Mouse (Mus musculus) forebrain, embryonic 15.5 days (tissue): ENCODE results near the gene Gm17617. TPM values are rescaled to one million over a fixed set of nuclear protein-coding genes. Genes with fewer than 3 reads are reported as not detected.
"Not testable (repeated sequence)": the region's sequence is repeated elsewhere in the genome, so short reads cannot be mapped to it uniquely, and the experiment has no call there.

Source experiments
- ATAC-seq: fragments of 200-750 bp; cut with Nextera tagmentation; replicated peaks from 2 replicates; pipeline ENCODE4 v1.8.0; 2017; ENCODE audit warnings: mild to moderate bottlenecking, moderate TSS enrichment, moderate library complexity
- H3K27ac ChIP-seq: fragments of 300-500 bp; sonication (generic); replicated peaks from 2 replicates; pipeline ENCODE4 v1.5.1; 2015; ENCODE audit warnings: mild to moderate bottlenecking, inconsistent platforms
- H3K27me3 ChIP-seq: fragments of 300-500 bp; sonication (generic); 2 replicates; pipeline ENCODE4 v1.6.1; 2015; ENCODE audit warnings: inconsistent platforms
- H3K36me3 ChIP-seq: fragments of 300-500 bp; sonication (generic); 2 replicates; pipeline ENCODE4 v1.6.1; 2015; ENCODE audit warnings: mild to moderate bottlenecking, inconsistent platforms
- H3K4me1 ChIP-seq: fragments of 300-500 bp; sonication (generic); 2 replicates; pipeline ENCODE4 v1.6.1; 2015; ENCODE audit warnings: inconsistent platforms
- H3K4me2 ChIP-seq: fragments of 300-500 bp; sonication (generic); replicated peaks from 2 replicates; pipeline ENCODE4 v1.6.1; 2015; ENCODE audit warnings: mild to moderate bottlenecking, inconsistent platforms
- H3K4me3 ChIP-seq: fragments of 300-500 bp; sonication (generic); 2 replicates; pipeline ENCODE4 v1.5.1; 2015; ENCODE audit warnings: mild to moderate bottlenecking, inconsistent platforms
- H3K9ac ChIP-seq: fragments of 300-500 bp; sonication (generic); replicated peaks from 2 replicates; pipeline ENCODE4 v1.6.1; 2015; ENCODE audit warnings: mild to moderate bottlenecking, inconsistent platforms
- H3K9me3 ChIP-seq: fragments of 300-500 bp; sonication (generic); 2 replicates; pipeline ENCODE4 v1.6.1; 2016; ENCODE audit warnings: inconsistent platforms
- WGBS: fragments of 180-500 bp; shearing (Covaris S2); methylation state at CpG from one replicate; pipeline ENCODE4 v1.1.7; 2015; ENCODE audit warnings: mixed read lengths; 5-methylcytosine and 5-hydroxymethylcytosine counted together
- polyA plus RNA-seq: library from polyadenylated mRNA; unstranded; fragments of >200 nt; fragmentation: Nextera tagmentation; extraction: Ambion mirVana; gene quantifications from 2 replicates; pipeline ENCODE4 v1.2.1, GENCODE M21; 2015

The Gm17617 gene
- polyA plus RNA-seq, 1 experiment from 2014 or later: not detected

DNA sequence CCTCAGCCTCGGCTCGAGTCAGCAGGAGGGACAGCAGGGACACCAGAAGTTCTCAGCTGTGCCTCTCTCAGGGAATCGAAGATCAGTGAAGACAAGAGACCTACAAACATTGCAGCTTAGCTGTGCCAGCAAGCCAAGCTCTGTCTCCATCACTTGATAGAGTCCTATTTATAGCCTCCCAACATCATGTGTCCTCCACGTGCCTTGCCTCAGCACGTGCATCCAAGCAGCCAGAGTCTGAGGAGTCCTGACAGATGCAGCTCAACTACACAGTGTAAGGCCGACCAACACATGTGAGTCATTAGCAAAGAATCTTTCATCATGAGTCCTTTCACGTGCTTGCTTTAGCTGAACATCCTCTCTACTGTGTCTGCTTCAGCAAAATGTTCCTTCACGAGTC, 25.7 kb downstream of the Gm17617 start:
- H3K9ac ChIP-seq: no peak overlapping the region
- no peaks in the 10 kb centered on the region for H3K9me3 ChIP-seq
- no peak overlapping the region for H3K27ac ChIP-seq
- H3K36me3 ChIP-seq: peaks cover 6% of the 10 kb centered on the region; the same call in 1 of the 2 replicates
- H3K27me3 ChIP-seq: no peaks in the 10 kb centered on the region
- 88% methylated on average over 8 of the region's 8 CpGs for WGBS
- ATAC-seq: no peak
- no peak overlapping the region for H3K4me3 ChIP-seq
- no peak overlapping the region for H3K4me2 ChIP-seq
- peaks cover 13% of the 10 kb centered on the region for H3K4me1 ChIP-seq

DNA sequence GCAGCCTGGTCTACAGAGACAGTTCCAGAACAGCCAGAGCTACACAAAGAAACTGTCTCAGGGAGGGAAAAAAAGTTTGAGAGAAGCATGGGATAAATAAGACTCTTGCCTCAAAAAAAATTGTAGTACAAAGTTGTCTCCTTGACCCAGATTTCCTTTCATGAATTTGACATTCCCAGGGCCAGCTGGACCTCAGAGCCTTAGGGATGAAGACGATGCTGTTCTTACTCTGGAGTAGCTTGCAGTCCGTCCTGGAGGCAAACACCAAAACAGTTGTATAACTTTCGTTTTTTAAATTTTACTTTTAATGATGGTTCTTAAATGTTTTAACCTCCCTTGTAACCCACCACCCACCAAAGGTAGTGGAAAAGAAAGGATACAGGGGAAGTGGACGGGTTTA, 26.2 kb downstream of the Gm17617 start:
- WGBS: 92% methylated on average over 4 of the region's 4 CpGs
- no peak for ATAC-seq
- no peak overlapping the region for H3K27ac ChIP-seq
- H3K9ac ChIP-seq: no peak overlapping the region
- H3K9me3 ChIP-seq: no peaks in the 10 kb centered on the region
- no peak overlapping the region for H3K4me3 ChIP-seq
- no peak overlapping the region for H3K4me2 ChIP-seq
- H3K36me3 ChIP-seq: peaks cover 6% of the 10 kb centered on the region; the same call in 1 of the 2 replicates
- no peaks in the 10 kb centered on the region for H3K27me3 ChIP-seq
- H3K4me1 ChIP-seq: peaks cover 13% of the 10 kb centered on the region

DNA sequence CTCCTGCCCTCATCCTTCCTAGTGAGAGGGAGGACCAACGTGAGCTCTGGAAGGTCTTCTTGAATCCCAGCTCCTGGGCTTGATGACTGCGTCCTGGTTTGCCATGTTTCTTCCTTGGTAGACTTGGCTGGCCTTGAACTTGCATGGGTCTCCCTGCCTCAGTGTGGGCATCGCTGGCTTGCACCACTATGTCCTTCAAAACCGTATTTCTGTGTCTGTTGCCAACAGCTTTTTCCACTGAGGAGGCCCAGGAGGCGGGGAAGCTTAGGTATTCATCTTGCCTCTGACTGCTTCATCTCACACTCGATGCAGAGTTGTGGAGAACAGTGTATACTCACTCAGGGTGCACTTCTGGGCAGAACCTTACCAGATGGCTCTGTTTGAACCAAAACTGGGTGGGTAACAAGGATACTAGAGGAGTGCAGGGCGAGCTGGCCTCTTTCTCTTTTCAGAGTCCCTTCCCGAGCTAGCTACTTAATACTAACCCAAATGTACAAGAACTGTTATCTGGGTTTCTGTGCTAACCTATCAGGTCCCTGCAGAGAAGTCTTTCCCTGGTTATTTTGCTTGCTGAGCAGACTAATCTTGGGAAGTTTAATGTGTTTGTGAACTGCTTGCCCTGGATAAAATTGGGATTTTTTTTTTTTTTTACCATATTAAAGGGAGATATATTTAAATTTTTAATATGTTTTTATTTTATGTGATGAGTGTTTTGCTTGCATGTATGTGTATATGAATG, 27.2 kb downstream of the Gm17617 start:
- no peak overlapping the region for H3K27ac ChIP-seq
- no peak for ATAC-seq
- peaks cover 6% of the 10 kb centered on the region; the same call in 1 of the 2 replicates for H3K36me3 ChIP-seq

DNA sequence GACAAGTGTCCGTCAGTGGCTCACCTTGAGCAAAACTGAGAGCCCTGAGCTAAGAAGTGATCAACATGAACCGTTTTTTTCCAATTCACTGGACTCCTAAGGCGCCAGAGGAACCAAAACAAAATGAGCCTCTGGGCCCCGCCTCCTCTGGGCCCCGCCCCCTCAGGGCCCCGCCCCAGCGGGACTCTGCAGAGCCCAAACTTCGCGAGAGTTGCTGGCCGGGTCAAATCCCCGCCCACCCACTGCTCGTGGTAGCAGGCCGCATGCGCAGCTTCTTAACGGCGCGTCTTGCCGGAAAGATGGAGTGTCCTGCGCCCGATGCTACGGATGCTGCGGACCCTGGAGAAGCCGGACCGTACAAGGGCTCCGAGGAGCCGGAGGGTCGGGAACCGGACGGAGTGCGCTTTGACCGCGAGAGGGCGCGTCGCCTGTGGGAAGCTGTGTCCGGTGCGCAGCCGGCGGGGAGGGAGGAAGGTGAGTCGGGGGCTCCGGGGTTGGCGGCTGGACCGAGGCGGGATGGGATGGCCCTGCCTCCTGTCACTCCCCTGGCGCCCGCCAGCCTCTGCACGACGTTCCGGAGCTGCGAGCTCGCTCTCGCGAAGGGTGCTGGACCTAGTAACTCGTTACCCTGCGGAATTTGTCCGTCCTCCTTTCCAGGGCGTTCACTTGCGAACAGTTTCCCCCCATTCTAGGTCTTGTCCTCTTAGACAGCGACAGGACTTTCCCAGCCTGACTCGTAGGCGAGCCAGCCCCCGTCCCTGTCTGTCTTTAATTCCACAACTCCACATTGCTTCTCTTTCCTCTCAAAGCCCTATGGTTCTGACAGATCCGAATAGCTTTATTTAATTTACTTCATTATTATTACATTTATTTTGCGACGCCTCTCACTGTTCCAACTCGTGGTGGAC, 28.0 kb downstream of the Gm17617 start, which contains the start of gene Zfp346:
Gene Zfp346 (plus strand): TSS at position 267 of the 908 bp plus-strand sequence.
- under 1% methylated on average over 65 of the region's 66 CpGs for WGBS
- Histone ChIP-seq H3K36me3 (peaks cover 6% of the 10 kb centered on the region; the same call in 1 of the 2 replicates), H3K9me3 (no peaks in the 10 kb centered on the region), H3K9ac (peak within 1 kb of the TSS; percentile 86), H3K4me3 (peak within 1 kb of the TSS; percentile 80), H3K4me2 (peak within 1 kb of the TSS; percentile 57), H3K27ac (peak within 1 kb of the TSS; percentile 85), H3K4me1 (peaks cover 13% of the 10 kb centered on the region), H3K27me3 (no peaks in the 10 kb centered on the region)
- ATAC-seq: peak; percentile 94

More for the DNA sequence above, 27.2 kb downstream of the Gm17617 start:
- Histone ChIP-seq H3K4me3 (peak overlapping the region; percentile 80), H3K9me3 (no peaks in the 10 kb centered on the region), H3K4me2 (peak overlapping the region; percentile 57), H3K27me3 (no peaks in the 10 kb centered on the region), H3K4me1 (peaks cover 13% of the 10 kb centered on the region), H3K9ac (peak overlapping the region; percentile 86)
- 16% methylated on average over 8 of the region's 8 CpGs for WGBS

DNA sequence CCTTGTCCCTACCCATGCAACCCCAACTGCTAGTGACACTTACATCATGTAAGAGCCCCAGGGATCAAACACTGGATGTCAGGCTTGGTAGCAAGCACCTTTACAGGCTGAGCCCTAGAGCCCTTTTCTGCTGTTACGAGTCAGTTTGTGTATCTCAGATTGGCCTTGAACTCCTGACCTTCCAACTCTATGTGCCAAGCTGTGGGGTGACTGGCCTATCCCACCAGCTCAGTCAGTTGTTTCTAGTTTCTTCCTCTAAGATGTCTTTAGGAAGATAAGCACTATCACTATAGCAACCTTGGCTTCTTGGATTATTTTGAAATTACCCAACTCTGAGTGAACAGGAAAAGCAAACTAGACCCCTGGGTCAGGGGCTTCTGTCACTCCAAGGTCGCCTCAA, 30.0 kb downstream of the Gm17617 start:
- Histone ChIP-seq H3K4me3 (no peak overlapping the region), H3K27ac (no peak overlapping the region), H3K27me3 (no peaks in the 10 kb centered on the region), H3K9me3 (no peaks in the 10 kb centered on the region), H3K36me3 (peaks cover 6% of the 10 kb centered on the region; the same call in 1 of the 2 replicates), H3K9ac (no peak overlapping the region), H3K4me1 (peaks cover 21% of the 10 kb centered on the region), H3K4me2 (no peak overlapping the region)
- 71% methylated on average over 2 of the region's 2 CpGs for WGBS
- ATAC-seq: no peak

DNA sequence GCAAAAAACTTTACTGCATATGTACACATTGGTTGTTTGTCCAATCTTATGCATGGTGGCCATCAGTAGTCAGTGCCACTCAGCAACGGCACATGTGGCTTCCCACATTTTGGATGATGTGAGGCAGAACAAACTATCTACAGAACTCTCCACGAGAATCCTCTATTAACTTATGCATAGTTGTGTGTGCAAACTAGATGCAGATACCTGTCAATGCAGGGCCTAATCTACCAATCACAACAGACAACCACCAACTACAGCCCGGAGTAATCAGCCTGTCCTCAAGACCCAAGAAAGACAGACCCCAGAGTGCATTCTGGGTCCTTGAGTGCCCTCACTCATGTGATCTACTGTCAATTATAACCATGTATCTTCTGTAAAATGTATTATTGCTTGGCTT, 31.0 kb downstream of the Gm17617 start:
- Histone ChIP-seq H3K4me2 (no peak overlapping the region), H3K4me3 (no peak overlapping the region), H3K9me3 (no peaks in the 10 kb centered on the region), H3K27me3 (no peaks in the 10 kb centered on the region), H3K27ac (no peak overlapping the region), H3K36me3 (no peaks in the 10 kb centered on the region), H3K4me1 (peaks cover 21% of the 10 kb centered on the region), H3K9ac (no peak overlapping the region)
- no peak for ATAC-seq
- WGBS: 94% methylated on average over 3 of the region's 3 CpGs

DNA sequence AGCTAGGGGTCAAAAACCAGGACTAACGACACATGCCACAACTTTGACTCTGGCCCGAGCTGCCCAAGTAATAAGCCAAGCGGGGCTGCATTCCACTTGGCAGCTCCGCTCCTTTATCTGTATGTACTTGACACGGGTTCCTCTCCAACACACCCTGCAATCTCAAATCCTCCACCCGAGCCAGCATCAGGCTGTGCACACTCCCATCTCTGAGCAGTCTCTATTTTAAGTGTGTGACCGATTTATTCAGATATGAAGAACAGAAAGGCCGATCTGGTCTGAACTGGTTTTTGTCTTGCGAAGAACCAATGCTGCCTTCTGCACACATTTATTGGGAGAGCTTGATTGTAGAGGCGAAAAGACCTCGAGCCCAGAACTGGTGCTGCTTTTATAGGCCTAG, 31.7 kb downstream of the Gm17617 start:
- peaks cover 17% of the 10 kb centered on the region for H3K4me1 ChIP-seq
- 98% methylated on average over 11 of the region's 11 CpGs for WGBS
- no peak overlapping the region for H3K9ac ChIP-seq
- H3K27ac ChIP-seq: no peak overlapping the region
- H3K4me3 ChIP-seq: no peak overlapping the region
- no peaks in the 10 kb centered on the region for H3K27me3 ChIP-seq
- H3K36me3 ChIP-seq: no peaks in the 10 kb centered on the region
- no peaks in the 10 kb centered on the region for H3K9me3 ChIP-seq
- ATAC-seq: no peak
- no peak overlapping the region for H3K4me2 ChIP-seq

DNA sequence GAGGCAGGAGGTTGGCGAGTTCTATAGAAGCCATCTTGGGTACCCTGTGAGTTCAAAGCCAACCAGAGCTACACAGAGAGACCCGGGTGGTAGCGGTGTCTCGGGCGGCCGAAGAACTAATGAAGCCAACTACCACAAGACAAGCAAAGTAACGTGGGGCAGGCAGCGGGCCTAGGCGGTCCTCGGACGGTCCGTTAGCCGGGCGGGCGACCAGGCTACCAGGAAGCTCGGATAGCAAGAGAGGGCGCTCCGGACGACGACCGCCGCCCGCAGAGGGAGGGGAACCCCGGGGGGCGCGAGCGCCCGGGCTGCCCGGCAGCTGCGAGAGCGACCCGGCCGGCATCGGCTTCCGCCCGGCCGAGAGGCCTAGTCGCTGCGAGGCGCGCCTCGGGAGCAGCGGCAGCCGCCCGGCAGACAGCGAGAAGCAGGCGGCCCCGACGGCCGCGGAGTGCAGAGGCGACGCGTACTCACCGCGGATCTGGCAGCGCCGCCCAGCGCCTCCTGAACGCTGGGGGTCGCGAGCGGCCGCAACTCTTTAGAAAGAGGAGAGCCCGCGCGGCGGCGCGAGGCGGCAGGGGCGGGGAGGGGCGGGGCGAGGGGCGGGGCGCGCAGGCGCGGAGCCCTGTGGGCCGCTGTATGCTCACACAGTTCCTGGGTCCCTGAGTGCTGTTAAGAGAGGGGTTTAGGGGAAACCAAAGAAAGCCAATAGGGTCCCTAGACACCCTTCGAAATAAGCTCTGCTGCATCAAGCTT, 33.4 kb downstream of the Gm17617 start, which contains the start of gene Uimc1:
Gene Uimc1 (minus strand): TSS at position 575 of the 753 bp plus-strand sequence.
- Histone ChIP-seq H3K36me3 (no peaks in the 10 kb centered on the region), H3K9me3 (no peaks in the 10 kb centered on the region), H3K27ac (peak within 1 kb of the TSS; percentile 90), H3K27me3 (no peaks in the 10 kb centered on the region), H3K4me1 (peaks cover 8% of the 10 kb centered on the region), H3K9ac (peak within 1 kb of the TSS; percentile 83), H3K4me3 (peak within 1 kb of the TSS; percentile 76), H3K4me2 (peak within 1 kb of the TSS; percentile 50)
- under 1% methylated on average over 76 of the region's 81 CpGs for WGBS
- ATAC-seq: peak; percentile 96

DNA sequence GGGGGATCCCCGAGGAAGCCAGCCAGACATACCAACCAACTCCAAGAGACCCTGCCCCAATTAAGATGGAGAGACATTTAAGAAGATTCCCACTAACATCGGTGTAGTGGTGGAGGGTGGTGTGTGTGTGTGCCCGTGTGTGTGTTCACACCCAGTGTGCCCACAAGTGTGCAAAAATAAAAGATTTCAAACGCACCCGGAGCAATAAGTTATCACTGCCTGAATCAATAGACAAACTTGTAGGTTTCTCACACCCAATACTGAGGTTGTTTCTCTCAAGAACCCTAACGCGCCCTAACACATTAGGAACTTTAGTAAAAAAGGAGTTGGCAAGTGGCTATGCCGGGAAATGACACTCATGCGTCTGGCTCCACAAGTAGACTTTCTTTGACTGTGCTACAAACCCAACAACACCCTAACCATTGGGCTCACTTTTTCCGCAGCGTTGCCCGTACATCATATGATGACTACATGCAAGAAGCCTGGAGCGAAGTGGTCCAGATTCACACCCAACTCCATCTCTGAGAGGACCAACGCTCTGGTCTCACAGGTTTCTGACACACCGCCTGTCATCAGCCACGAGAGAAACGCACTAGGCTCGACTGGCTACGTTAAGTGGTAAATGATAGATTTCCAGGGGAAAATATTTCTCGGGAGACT, 34.2 kb downstream of the Gm17617 start:
- no peaks in the 10 kb centered on the region for H3K36me3 ChIP-seq
- 36% methylated on average over 20 of the region's 20 CpGs for WGBS
- peak overlapping the region; percentile 83 for H3K9ac ChIP-seq
- H3K4me2 ChIP-seq: peak overlapping the region; percentile 50
- ATAC-seq: 0 out of 2 replicates have a peak, but pooled peaks have one; percentile 4
- peaks cover 8% of the 10 kb centered on the region for H3K4me1 ChIP-seq
- no peaks in the 10 kb centered on the region for H3K9me3 ChIP-seq
- H3K4me3 ChIP-seq: peak overlapping the region; percentile 76
- no peak overlapping the region for H3K27ac ChIP-seq
- H3K27me3 ChIP-seq: no peaks in the 10 kb centered on the region

DNA sequence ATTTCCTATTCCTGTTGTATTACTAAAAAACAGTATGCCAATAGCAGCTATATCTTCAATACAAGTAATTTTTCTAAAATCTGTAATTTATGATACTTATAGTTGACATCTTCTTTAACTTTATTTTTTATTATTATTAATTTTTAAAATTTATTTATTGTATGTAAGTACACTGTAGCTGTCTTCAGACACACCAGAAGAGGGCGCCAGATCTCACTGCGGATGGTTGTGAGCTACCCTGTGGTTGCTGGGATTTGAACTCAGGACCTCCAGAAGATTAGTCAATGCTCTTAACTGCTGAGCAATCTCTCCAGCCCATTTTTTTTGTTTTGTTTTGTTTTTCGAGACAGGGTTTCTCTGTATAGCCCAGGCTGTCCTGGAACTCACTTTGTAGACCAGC, 35.5 kb downstream of the Gm17617 start:
- H3K27ac ChIP-seq, H3K27me3 ChIP-seq, H3K4me1 ChIP-seq, H3K9me3 ChIP-seq, H3K4me2 ChIP-seq, H3K36me3 ChIP-seq, H3K9ac ChIP-seq, ATAC-seq, H3K4me3 ChIP-seq: not testable (repeated sequence)
- WGBS: 98% methylated on average over 3 of the region's 3 CpGs

DNA sequence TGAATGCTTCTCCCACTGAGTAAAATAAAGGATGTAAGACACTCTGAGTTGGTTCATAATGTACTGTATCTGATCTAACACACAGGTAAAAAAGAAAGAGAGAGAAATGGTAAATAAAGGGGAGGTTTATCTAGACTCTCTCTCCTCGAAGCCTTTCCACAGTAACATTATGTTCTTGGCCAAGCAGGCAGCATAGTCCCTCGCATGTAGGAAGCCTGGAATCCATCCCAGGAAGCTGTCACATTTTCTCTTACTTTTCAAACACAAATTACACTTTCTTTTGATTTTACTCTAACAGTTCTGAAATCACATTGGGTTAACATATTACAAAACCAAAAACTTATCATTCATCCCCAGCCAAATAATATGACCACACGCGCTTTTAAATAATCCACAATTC, 40.8 kb downstream of the Gm17617 start:
- Histone ChIP-seq H3K36me3 (0 out of 2 replicates have a peak, but pooled peaks cover 6% of the 10 kb centered on the region), H3K4me2 (no peak overlapping the region), H3K4me1 (no peaks in the 10 kb centered on the region), H3K27ac (no peak overlapping the region), H3K9me3 (no peaks in the 10 kb centered on the region), H3K9ac (no peak overlapping the region), H3K27me3 (no peaks in the 10 kb centered on the region), H3K4me3 (no peak overlapping the region)
- no peak for ATAC-seq
- 70% methylated on average over 4 of the region's 4 CpGs for WGBS
